Mouse (Mus musculus) lung, adult 2 months (tissue): ENCODE measurements around the gene Gabbr1. TPM values are rescaled to one million over a fixed set of nuclear protein-coding genes. Genes with fewer than 3 reads are reported as not detected.

ENCODE experiments used
- DNase-seq: peaks from one replicate; pipeline ENCODE4 v3.0.0; 2022
- H3K4me1 ChIP-seq: fragments of 200-500 bp; 2 replicates; pipeline ENCODE4 v1.6.1; 2011; ENCODE audit warnings: low read length; ENCODE audit not compliant: control insufficient read depth, insufficient read depth
- H3K4me3 ChIP-seq: fragments of 200-500 bp; replicated peaks from 2 replicates; pipeline ENCODE3; 2011; ENCODE audit warnings: low read depth, mild to moderate bottlenecking, control low read depth, low read length; ENCODE audit errors: extremely low read depth
- CTCF ChIP-seq: fragments of 200-500 bp; IDR thresholded peaks from 2 replicates; pipeline ENCODE4 v1.5.1; 2011; ENCODE audit warnings: mild to moderate bottlenecking, low read length, control low read depth; ENCODE audit not compliant: insufficient read depth
- POLR2A ChIP-seq: fragments of 200-500 bp; IDR thresholded peaks from 2 replicates; pipeline ENCODE4 v1.6.1; 2011; ENCODE audit warnings: low read depth, mild to moderate bottlenecking, control low read depth, low read length, borderline replicate concordance; ENCODE audit errors: extremely low read depth
- WGBS: fragments of 180-500 bp; shearing (Covaris S2); methylation state at CpG from one replicate; pipeline ENCODE4 v1.1.7; 2018; 5-methylcytosine and 5-hydroxymethylcytosine counted together
- polyA plus RNA-seq: library from polyadenylated mRNA; depleted of rRNA; stranded (reverse); fragments of >200 nt; gene quantifications from 2 replicates; pipeline ENCODE4 v1.2.3, GENCODE M21; 2012

The Gabbr1 gene
- polyA plus RNA-seq, 1 experiment = 46.1 TPM

GRCm38 (mm10) chr17:37050876-37051275, 5.1 kb downstream of the Gabbr1 start:
- DNase-seq = no peak

DNA sequence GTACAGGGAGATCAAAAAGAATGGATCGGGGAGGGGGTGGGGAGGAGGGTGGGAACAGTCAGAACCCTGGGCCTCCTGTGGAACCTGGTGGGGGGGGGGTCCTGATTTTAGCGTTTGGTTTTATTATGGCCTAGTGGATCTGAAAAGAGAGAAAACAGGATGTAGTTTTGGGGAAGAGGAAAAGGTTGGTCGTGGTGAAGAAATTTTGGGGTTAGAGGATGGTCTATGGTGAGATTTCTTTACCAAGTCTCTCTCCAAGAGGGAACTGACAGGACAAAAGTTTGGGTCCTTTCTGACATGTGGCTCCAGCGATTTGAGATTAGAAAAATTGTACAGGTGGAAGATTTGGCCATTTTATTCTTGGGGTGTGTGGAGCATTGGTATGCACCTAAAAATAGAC, 6.0 kb downstream of the Gabbr1 start:
- H3K4me3 ChIP-seq = no peak overlapping the region
- 61% methylated on average over 4 of the region's 4 CpGs for WGBS
- TF ChIP-seq POLR2A (no peak), CTCF (no peak)
- DNase-seq = no peak
- H3K4me1 ChIP-seq = peaks cover 1% of the 10 kb centered on the region; the same call in 1 of the 2 replicates

More at GRCm38 (mm10) chr17:37050876-37051275, 5.1 kb downstream of the Gabbr1 start:
- 39% methylated on average over 27 of the region's 27 CpGs for WGBS
- Histone ChIP-seq H3K4me3 (no peak overlapping the region), H3K4me1 (peaks cover 3% of the 10 kb centered on the region; the same call in 1 of the 2 replicates)
- TF ChIP-seq POLR2A (no peak), CTCF (no peak)

GRCm38 (mm10) chr17:37056957-37057356, 11.2 kb downstream of the Gabbr1 start:
- no peak overlapping the region for H3K4me3 ChIP-seq
- no peak for DNase-seq
- no peaks in the 10 kb centered on the region for H3K4me1 ChIP-seq
- TF ChIP-seq CTCF (no peak), POLR2A (no peak)
- WGBS = 87% methylated on average over 6 of the region's 6 CpGs

DNA sequence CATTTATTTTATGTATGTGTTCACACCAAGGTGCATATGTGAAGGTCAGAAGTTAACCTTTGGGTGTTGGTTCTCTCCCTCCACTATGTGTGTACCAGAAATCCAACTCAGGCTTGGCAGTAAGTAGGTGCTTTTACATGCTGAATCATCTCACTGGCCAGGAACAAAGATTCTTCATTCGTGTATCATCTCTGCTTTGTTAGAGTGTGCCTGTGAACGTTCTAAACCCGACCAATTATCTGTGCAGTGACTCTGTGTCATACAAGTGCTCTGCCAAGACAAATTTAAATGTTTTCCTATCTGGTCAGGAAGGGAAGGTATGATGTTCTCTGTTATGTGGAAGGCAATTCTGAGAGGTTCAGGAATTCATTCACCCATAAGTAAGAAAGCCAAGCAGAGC, 15.7 kb downstream of the Gabbr1 start:
- 75% methylated on average over 3 of the region's 3 CpGs for WGBS
- TF ChIP-seq CTCF (no peak), POLR2A (no peak)
- DNase-seq = no peak
- no peaks in the 10 kb centered on the region for H3K4me1 ChIP-seq
- no peak overlapping the region for H3K4me3 ChIP-seq

DNA sequence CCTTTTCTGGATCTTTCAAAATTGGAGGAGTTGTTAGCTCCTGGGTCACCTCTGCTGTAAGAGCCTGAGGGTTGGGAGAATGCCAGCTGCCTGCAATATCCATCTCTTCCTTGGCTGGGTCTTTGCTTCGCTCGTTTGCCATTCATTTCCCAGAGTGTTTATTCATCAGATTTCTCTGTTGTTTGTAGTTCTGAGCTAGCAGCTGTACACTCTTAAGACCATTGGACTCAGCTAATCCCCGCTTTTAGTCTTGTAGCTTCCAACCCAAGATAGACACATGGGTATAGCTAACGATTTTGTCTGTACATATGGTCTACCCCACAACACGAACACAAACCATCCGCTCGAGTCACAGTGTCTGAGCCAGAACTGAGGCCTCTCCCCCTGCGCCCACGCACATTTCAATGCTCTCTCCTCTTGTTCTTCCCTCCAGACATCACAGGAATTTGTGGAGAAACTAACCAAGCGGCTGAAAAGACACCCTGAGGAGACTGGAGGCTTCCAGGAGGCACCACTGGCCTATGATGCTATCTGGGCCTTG, 16.4 kb downstream of the Gabbr1 start:
- TF ChIP-seq CTCF = no peak
- H3K4me1 ChIP-seq = no peaks in the 10 kb centered on the region
- 83% methylated on average over 10 of the region's 10 CpGs for WGBS
- no peak for DNase-seq
- H3K4me3 ChIP-seq = no peak overlapping the region

GRCm38 (mm10) chr17:37063063-37063462, 17.3 kb downstream of the Gabbr1 start:
- Histone ChIP-seq H3K4me1 (no peaks in the 10 kb centered on the region), H3K4me3 (no peak overlapping the region)
- 80% methylated on average over 10 of the region's 10 CpGs for WGBS
- no peak for TF ChIP-seq CTCF
- no peak for TF ChIP-seq POLR2A
- DNase-seq = no peak

GRCm38 (mm10) chr17:37063686-37064495, 18.1 kb downstream of the Gabbr1 start:
- H3K4me3 ChIP-seq = no peak overlapping the region
- WGBS = 74% methylated on average over 11 of the region's 11 CpGs
- TF ChIP-seq CTCF = no peak
- no peaks in the 10 kb centered on the region for H3K4me1 ChIP-seq
- no peak for DNase-seq

DNA sequence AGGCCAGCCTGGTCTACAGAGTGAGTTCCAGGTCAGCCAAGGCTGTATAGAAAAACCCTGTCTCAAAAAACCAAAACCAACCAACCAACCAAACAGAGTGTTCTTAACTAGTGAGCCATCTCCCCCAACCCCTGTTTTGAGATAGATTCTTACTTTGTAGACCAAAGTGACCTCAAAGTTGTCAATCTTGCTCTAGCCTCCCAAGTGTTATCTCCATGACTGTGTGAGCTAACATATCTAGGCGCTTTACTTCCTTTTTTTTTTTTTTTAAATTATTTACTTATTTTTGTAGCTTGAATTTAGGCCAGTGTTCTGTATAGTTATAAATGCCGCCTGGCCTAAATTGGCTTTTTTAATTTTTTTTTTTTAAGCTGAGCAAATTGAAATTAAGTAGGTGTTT, 20.2 kb downstream of the Gabbr1 start:
- WGBS = 93% methylated on average over 2 of the region's 2 CpGs
- Histone ChIP-seq H3K4me3 (no peak overlapping the region), H3K4me1 (no peaks in the 10 kb centered on the region)
- no peak for DNase-seq
- no peak for TF ChIP-seq CTCF
- TF ChIP-seq POLR2A = no peak

DNA sequence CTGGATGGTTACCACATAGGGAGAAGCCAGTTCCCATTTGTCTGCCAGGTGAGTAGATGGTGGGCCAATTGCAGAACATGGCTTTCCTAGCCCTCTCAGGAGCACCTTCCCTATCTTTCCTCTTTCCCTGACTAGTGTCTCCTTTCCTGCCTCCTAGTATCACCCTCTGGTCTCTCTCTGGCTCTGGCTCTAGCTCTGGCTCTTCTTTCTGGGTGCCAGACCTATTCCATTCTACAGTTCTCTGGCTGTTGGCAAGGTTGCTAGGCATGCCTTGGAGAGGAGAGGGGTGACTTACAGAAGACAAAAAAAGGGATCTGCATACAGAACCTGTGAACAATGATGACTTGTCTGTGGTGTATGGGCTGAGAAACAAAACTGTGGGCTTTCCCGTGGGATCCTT, 22.1 kb downstream of the Gabbr1 start:
- no peak overlapping the region for H3K4me3 ChIP-seq
- DNase-seq = no peak
- H3K4me1 ChIP-seq = no peaks in the 10 kb centered on the region
- WGBS = 86% methylated on average over 1 of the region's 1 CpGs
- no peak for TF ChIP-seq POLR2A
- TF ChIP-seq CTCF = no peak

- WGBS = 80% methylated on average over 8 of the region's 8 CpGs
- TF ChIP-seq POLR2A (no peak), CTCF (no peak)
- DNase-seq = no peak
- Histone ChIP-seq H3K4me1 (no peaks in the 10 kb centered on the region), H3K4me3 (no peak overlapping the region)
Observed at GRCm38 (mm10) chr17:37070121-37070520, 24.4 kb downstream of the Gabbr1 start.
